Mouse (Mus musculus) B cell, adult 62 days (primary cell): ENCODE measurements around the gene Rab32. TPM values are rescaled to one million over a fixed set of nuclear protein-coding genes. Genes with fewer than 3 reads are reported as not detected.

Experiments
- total RNA-seq: library from RNA; stranded (reverse); gene quantifications from 4 replicates; pipeline ENCODE4 v1.2.4, GENCODE M21; 2023

Gene Rab32
- 2.0 to 4.6 TPM (median 2.9 TPM) in 4 replicates for total RNA-seq

GRCm38 (mm10) chr10:10557570-10558336 lies at the start of gene Rab32:
Gene Rab32 (minus strand): TSS chr10:10558265.

Other genes with a start within 250 kb of the Rab32 start
- not detected in 4 replicates for gene Adgb, start 85.9 kb downstream of the Rab32 start, total RNA-seq
- gene Gm10944, start 123.1 kb upstream of the Rab32 start, total RNA-seq, result not detected in 4 replicates